Mouse (Mus musculus): ENCODE results near the gene Cdan1.

GRCm38 (mm10) chr2:120850424-120851082 is 625 bp upstream of the Cdan1 start, which contains the start of gene Ttbk2:
- peak; percentile 47 for TF ChIP-seq CTCF (IDR thresholded peaks at IDR 0.05; ENCODE audit: low read depth)
- TF ChIP-seq EP300 (IDR thresholded peaks at IDR 0.05; ENCODE audit: low read depth) = peak; percentile 66; the same call in 1 of the 2 replicates
